Mouse (Mus musculus) forebrain, embryonic 14.5 days (tissue): ENCODE results near the gene Dynll2. TPM values are rescaled to one million over a fixed set of nuclear protein-coding genes. Genes with fewer than 3 reads are reported as not detected.

Experiments used
- ATAC-seq: fragments of 200-750 bp; cut with Nextera tagmentation; 2 replicates; pipeline ENCODE4 v1.8.0; 2017; ENCODE audit warnings: mild to moderate bottlenecking, moderate library complexity
- DNase-seq: peaks from one replicate; pipeline ENCODE4 v3.0.0-alpha.2; 2015; ENCODE audit warnings: low spot score
- H3K27ac ChIP-seq: fragments of 300-500 bp; sonication (generic); 2 replicates; pipeline ENCODE4 v1.5.1; 2014; ENCODE audit warnings: low read depth, mild to moderate bottlenecking, control low read depth, low read length, moderate library complexity
- H3K27me3 ChIP-seq: fragments of 300-500 bp; sonication (generic); replicated peaks from 2 replicates; pipeline ENCODE4 v1.6.1; 2014; ENCODE audit warnings: low read length, control low read depth, mixed read lengths; ENCODE audit not compliant: control insufficient read depth, insufficient read depth
- H3K36me3 ChIP-seq: fragments of 300-500 bp; sonication (generic); 2 replicates; pipeline ENCODE4 v1.6.1; 2014; ENCODE audit warnings: low read length, control low read depth; ENCODE audit not compliant: control insufficient read depth, insufficient read depth
- H3K4me1 ChIP-seq: fragments of 300-500 bp; sonication (generic); 2 replicates; pipeline ENCODE4 v1.6.1; 2014; ENCODE audit warnings: antibody characterized with exemption, low read length, control low read depth; ENCODE audit not compliant: control insufficient read depth, insufficient read depth
- H3K4me2 ChIP-seq: fragments of 300-500 bp; sonication (generic); 2 replicates; pipeline ENCODE4 v1.6.1; 2014; ENCODE audit warnings: mild to moderate bottlenecking, control low read depth, low read length
- H3K4me3 ChIP-seq: fragments of 300-500 bp; sonication (generic); 2 replicates; pipeline ENCODE4 v1.5.1; 2014; ENCODE audit warnings: low read depth, low read length, control low read depth
- H3K9ac ChIP-seq: fragments of 300-500 bp; sonication (generic); 2 replicates; pipeline ENCODE4 v1.6.1; 2014; ENCODE audit warnings: mild to moderate bottlenecking, low read length, control low read depth, moderate library complexity
- H3K9me3 ChIP-seq: fragments of 300-500 bp; sonication (generic); replicated peaks from 2 replicates; pipeline ENCODE4 v1.6.1; 2016; ENCODE audit warnings: low read length, control low read depth, mixed read lengths; ENCODE audit not compliant: control insufficient read depth
- WGBS: fragments of 180-500 bp; shearing (Covaris S2); extraction: QIAGEN DNeasy Blood & Tissue Kit; methylation state at CpG from one replicate; pipeline ENCODE4 v1.1.7; 2014; 5-methylcytosine and 5-hydroxymethylcytosine counted together
- polyA plus RNA-seq: library from polyadenylated mRNA; unstranded; fragments of >200 nt; fragmentation: Nextera tagmentation; extraction: Ambion mirVana; gene quantifications from 2 replicates; pipeline ENCODE4 v1.2.1, GENCODE M21; 2014

The Dynll2 gene
- polyA plus RNA-seq, 1 experiment from 2014 or later: 22.5 TPM

DNA sequence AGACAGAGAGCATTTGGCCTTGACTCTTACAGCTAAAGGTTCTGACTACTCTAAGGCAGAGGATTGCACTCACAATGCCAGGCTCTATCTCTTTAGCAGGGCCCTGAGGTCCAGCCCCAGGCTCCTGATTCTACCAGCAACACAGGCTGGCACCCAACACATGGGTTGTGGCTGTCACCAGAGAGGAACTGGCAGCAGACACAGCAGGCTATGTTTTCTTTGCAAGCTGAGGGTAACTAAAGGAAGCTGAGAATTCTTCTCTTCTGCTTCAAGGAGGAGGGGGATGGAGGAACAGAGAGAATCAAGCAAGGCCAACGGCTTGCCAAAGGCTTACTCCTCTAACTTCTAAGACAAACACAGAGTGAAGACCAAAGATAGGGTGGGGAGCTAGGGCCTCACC is 21.3 kb upstream of the Dynll2 start:
- Histone ChIP-seq H3K27me3 (no peaks in the 10 kb centered on the region), H3K9ac (no peak overlapping the region), H3K36me3 (no peaks in the 10 kb centered on the region), H3K9me3 (no peaks in the 10 kb centered on the region), H3K27ac (no peak overlapping the region), H3K4me1 (peaks cover 14% of the 10 kb centered on the region), H3K4me2 (no peak overlapping the region), H3K4me3 (no peak overlapping the region)
- ATAC-seq (peak; percentile 38; the same call in 1 of the 2 replicates), DNase-seq (peak; percentile 66)
- 27% methylated on average over 1 of the region's 1 CpGs for WGBS

DNA sequence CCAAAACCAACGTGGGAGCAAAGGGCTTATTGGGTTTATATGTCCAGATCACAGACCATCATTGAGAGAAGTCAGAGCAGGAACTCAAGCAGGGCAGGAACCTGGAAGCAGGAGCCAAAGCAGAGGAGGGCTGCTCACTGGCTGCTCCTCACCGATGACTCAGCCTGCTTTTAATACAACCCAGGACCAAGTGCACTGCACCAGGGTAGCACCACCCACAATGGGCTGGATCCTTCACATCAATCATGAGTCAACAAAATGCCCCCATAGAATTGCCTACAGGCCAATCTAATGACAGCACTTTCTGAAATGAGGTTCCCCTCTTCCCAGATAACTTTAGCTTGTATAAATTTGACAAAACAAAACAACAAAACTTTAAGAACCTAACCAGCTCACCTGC is 16.8 kb upstream of the Dynll2 start:
- Histone ChIP-seq H3K36me3 (no peaks in the 10 kb centered on the region), H3K9me3 (no peaks in the 10 kb centered on the region), H3K4me1 (peaks cover 2% of the 10 kb centered on the region), H3K4me3 (no peak overlapping the region), H3K4me2 (no peak overlapping the region), H3K27ac (no peak overlapping the region), H3K27me3 (no peaks in the 10 kb centered on the region), H3K9ac (no peak overlapping the region)
- ATAC-seq (no peak), DNase-seq (no peak)
- WGBS: 53% methylated on average over 2 of the region's 2 CpGs

DNA sequence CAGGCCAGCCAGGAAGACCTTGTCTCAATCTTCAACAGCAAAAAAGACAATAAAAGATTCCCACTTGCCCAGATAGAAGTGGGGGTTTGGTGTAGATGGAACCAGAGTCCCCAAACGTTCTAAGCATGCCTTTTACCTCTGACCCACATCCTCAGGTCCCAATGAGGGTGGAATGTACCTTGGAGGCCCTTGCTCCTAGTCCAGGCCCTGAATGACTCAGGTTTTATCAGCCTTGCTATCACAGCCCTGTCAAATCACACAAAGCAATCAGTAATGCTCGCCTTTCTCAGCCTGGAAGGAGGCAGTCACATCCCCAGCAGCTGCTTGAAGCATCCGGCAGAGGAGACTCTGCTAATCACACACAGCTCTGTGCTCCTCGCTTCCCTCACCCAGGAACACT is 15.4 kb upstream of the Dynll2 start:
- no peaks in the 10 kb centered on the region for H3K9me3 ChIP-seq
- H3K4me2 ChIP-seq: no peak overlapping the region
- no peak for DNase-seq
- ATAC-seq: no peak
- no peak overlapping the region for H3K9ac ChIP-seq
- H3K27ac ChIP-seq: no peak overlapping the region
- no peak overlapping the region for H3K4me3 ChIP-seq
- no peaks in the 10 kb centered on the region for H3K4me1 ChIP-seq
- 0 out of 2 replicates have a peak, but pooled peaks cover 2% of the 10 kb centered on the region for H3K36me3 ChIP-seq
- 69% methylated on average over 4 of the region's 4 CpGs for WGBS
- H3K27me3 ChIP-seq: no peaks in the 10 kb centered on the region

DNA sequence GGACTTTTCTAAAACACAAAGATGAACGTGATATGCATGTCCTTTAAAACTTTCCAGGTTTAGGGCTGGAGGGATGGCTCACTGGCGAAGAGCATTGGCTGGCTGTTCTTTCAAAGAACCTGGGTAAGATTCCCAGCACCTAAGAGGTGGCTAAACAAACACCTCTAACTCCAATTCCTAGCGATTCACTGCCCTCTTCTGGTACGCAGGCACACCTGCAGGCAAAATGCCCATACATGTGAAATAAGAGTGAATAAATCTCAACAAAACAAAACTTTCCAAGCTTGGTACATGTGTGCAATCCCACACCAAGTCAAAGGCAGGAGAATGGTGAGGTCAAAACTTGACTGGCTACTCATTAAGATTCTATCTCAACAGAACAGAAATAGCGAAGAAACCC is 12.4 kb upstream of the Dynll2 start:
- Histone ChIP-seq H3K4me2 (no peak overlapping the region), H3K4me3 (no peak overlapping the region), H3K27ac (no peak overlapping the region), H3K9me3 (no peaks in the 10 kb centered on the region), H3K4me1 (no peaks in the 10 kb centered on the region), H3K27me3 (no peaks in the 10 kb centered on the region), H3K9ac (no peak overlapping the region), H3K36me3 (0 out of 2 replicates have a peak, but pooled peaks cover 2% of the 10 kb centered on the region)
- ATAC-seq (no peak), DNase-seq (no peak)
- WGBS: 94% methylated on average over 5 of the region's 5 CpGs

DNA sequence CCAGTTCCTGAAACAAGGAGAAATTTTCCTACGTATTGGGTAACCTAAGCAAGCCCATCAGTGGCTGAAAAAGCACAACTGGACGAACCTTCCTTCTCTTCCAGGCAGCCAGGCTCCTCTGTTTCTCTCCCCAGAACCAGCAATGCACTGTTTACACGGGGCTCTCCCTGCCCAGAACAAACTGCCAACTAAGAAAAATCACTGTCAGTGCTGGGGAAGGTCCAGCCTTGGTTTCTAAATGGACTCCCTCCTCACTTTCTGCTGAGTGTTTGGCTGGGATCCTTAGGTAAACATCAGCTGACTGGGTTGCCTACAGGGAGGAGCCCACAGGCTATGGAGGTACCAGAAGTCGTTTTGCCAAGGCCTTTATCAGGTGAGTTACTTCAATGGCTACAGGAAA is 4.5 kb upstream of the Dynll2 start:
- WGBS: 54% methylated on average over 4 of the region's 4 CpGs
- H3K9me3 ChIP-seq: no peaks in the 10 kb centered on the region
- H3K4me1 ChIP-seq: no peaks in the 10 kb centered on the region; the same call in 1 of the 2 replicates
- DNase-seq (no peak), ATAC-seq (no peak)
- H3K27ac ChIP-seq: no peak overlapping the region
- H3K27me3 ChIP-seq: no peaks in the 10 kb centered on the region
- no peak overlapping the region for H3K9ac ChIP-seq
- H3K36me3 ChIP-seq: no peaks in the 10 kb centered on the region
- H3K4me2 ChIP-seq: no peak overlapping the region
- no peak overlapping the region for H3K4me3 ChIP-seq

DNA sequence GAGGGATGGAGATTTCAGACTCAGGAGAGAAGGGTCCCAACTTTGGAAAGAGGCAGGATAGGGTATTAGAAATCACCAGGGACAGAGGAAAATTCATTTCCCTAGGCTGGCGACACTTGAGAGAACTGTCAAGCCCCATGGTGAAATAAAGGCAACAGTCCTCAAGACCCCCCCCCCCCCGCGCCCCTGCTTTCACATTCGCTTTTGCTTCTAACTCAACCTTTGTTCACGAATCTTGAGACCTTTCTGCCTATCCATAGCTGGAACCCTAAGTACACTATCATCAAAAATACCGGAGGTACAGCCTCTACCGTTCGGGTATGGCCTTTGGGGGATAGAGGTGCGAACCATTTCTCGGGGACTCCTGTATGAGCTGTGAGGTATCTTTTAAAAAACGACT is 528 bp upstream of the Dynll2 start:
- ATAC-seq (no peak), DNase-seq (no peak)
- Histone ChIP-seq H3K4me3 (peak overlapping the region; percentile 99), H3K27ac (peak overlapping the region; percentile 85), H3K36me3 (peaks cover 16% of the 10 kb centered on the region), H3K9me3 (no peaks in the 10 kb centered on the region), H3K9ac (peak overlapping the region; percentile 55), H3K4me1 (peaks cover 21% of the 10 kb centered on the region), H3K4me2 (peak overlapping the region; percentile 49), H3K27me3 (no peaks in the 10 kb centered on the region)
- 51% methylated on average over 11 of the region's 11 CpGs for WGBS

DNA sequence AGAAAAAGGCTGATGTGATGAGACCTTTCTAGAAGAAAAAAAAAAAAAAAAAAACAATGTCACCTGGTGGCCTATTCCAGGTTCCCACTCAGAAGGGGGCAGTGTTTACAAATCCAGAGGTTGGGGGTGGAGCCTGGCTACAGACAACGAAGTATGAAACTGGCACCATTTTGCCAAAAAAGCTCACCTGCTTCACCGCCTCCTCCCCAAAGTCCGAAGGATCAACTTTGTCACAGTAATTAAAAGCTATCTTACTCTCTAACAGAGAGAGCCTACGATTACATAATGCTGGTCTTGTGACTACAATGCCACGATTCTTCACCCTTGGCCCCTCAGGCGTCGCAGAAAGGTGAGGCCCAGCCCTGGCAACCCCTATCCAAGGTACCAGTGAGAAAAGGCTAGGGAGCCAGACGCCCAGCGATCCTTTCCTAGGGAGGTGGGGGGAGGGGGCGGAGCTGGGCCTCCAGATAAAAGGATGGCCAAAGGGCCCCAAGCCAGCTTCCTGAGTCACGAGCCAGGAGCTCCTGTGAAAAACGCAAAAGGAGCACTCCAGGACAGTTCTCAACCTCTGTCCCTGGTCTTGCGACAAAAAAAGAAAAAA is 1.1 kb downstream of the Dynll2 start:
- ATAC-seq: 0 out of 2 replicates have a peak, but pooled peaks have one; percentile 3

DNA sequence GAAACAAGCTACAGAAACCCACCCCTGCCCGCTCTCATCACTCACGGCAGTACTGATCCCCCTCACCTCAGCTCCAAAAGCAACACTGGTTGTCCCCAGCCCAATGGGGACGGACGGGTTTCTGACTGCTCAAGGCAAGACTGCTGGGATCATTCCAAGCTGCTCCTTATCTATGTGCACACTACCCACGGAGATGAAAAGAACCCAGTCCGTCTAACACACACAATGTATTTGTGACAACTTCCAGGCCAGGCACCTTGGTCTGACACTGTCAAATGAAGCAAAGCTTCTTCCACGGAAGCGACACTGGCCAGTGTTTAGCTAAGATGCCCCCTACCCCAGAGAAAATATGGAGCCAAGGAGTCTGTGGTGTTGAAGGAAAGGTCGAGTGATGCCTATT is 1.7 kb downstream of the Dynll2 start:
- ATAC-seq (no peak), DNase-seq (no peak)
- Histone ChIP-seq H3K4me3 (peak overlapping the region; percentile 99), H3K27ac (no peak overlapping the region), H3K27me3 (no peaks in the 10 kb centered on the region), H3K36me3 (peaks cover 38% of the 10 kb centered on the region), H3K9ac (peak overlapping the region; percentile 98), H3K4me2 (peak overlapping the region; percentile 94), H3K9me3 (no peaks in the 10 kb centered on the region), H3K4me1 (peaks cover 21% of the 10 kb centered on the region)
- 39% methylated on average over 9 of the region's 9 CpGs for WGBS

More for the DNA sequence above, 1.1 kb downstream of the Dynll2 start:
- Histone ChIP-seq H3K27me3 (no peaks in the 10 kb centered on the region), H3K9me3 (no peaks in the 10 kb centered on the region), H3K27ac (peak overlapping the region; percentile 91), H3K36me3 (peaks cover 32% of the 10 kb centered on the region), H3K9ac (peak overlapping the region; percentile 98), H3K4me3 (peak overlapping the region; percentile 99), H3K4me1 (peaks cover 21% of the 10 kb centered on the region), H3K4me2 (peak overlapping the region; percentile 94)
- 1% methylated on average over 13 of the region's 13 CpGs for WGBS
- peak; percentile 63 for DNase-seq

DNA sequence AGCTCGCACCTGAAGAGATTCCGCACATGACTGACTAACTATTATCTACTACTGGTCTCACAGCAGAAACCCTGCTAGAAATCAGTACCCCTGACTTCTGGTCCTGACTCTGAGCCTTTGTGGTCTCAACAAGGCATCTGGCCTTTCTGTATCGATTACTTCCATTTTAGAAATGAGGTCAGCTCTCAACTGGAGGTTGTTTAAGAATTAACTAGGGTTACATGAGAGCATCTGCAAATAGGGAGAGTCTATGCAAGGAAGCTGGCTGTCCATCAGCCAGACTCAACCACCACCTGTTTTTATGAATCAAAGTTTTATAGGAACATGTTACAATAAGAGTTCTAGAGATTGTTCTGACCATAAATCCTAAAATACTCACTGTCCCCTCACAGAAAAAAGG is 2.8 kb downstream of the Dynll2 start:
- DNase-seq (no peak), ATAC-seq (no peak)
- WGBS: 87% methylated on average over 3 of the region's 3 CpGs
- no peaks in the 10 kb centered on the region for H3K27me3 ChIP-seq
- H3K27ac ChIP-seq: no peak overlapping the region
- peak overlapping the region; percentile 94 for H3K4me2 ChIP-seq
- H3K9me3 ChIP-seq: no peaks in the 10 kb centered on the region
- H3K36me3 ChIP-seq: peaks cover 49% of the 10 kb centered on the region
- H3K4me3 ChIP-seq: 0 out of 2 replicates have a peak overlapping the region, but pooled peaks have one; percentile 99
- peak overlapping the region; percentile 32; the same call in 1 of the 2 replicates for H3K9ac ChIP-seq
- peaks cover 21% of the 10 kb centered on the region for H3K4me1 ChIP-seq
